Mouse (Mus musculus): ENCODE results near the gene Hrh2. TPM values are rescaled to one million over a fixed set of nuclear protein-coding genes. Genes with fewer than 3 reads are reported as not detected.

Hrh2 gene
- polyA plus RNA-seq, 1 experiment from 2014 or later = 0.12 TPM

DNA sequence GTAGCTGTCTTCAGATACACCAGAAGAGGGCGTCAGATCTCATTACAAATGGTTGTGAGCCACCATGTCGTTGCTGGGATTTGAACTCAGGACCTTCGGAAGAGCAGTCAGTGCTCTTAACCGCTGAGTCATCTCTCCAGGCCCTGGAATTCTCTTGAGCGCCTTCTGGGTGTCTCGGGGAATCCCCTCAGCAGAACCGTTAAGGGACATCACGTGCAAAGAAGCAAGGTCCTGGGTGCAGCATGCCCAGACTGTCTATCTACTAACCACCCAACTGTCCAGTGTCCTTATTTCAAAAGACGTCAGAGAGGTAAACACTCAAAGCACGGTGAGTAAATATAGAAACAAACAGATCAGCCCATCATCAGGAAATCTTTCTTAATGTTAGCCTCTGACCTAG, 27.5 kb upstream of the Hrh2 start:
- no peak overlapping the region for H3K27ac ChIP-seq
- H3K27me3 ChIP-seq = no peaks in the 10 kb centered on the region
- no peaks in the 10 kb centered on the region for H3K9me3 ChIP-seq
- no peaks in the 10 kb centered on the region for H3K4me1 ChIP-seq
- 75% methylated on average over 10 of the region's 10 CpGs for WGBS
- no peak for ATAC-seq (ENCODE audit: borderline replicate concordance, extremely low read depth, low FRiP score, low TSS enrichment)
- no peak overlapping the region for H3K4me2 ChIP-seq
- no peak overlapping the region for H3K4me3 ChIP-seq
- H3K36me3 ChIP-seq = no peaks in the 10 kb centered on the region
- H3K9ac ChIP-seq = no peak overlapping the region

GRCm38 (mm10) chr13:54165066-54165465, 26.9 kb upstream of the Hrh2 start:
- no peak overlapping the region for H3K27ac ChIP-seq
- H3K4me1 ChIP-seq = no peaks in the 10 kb centered on the region
- no peak overlapping the region for H3K9ac ChIP-seq
- 66% methylated on average over 6 of the region's 6 CpGs for WGBS
- H3K4me2 ChIP-seq = no peak overlapping the region
- no peaks in the 10 kb centered on the region for H3K9me3 ChIP-seq
- H3K27me3 ChIP-seq = no peaks in the 10 kb centered on the region
- no peaks in the 10 kb centered on the region for H3K36me3 ChIP-seq
- ATAC-seq (ENCODE audit: borderline replicate concordance, extremely low read depth, low FRiP score, low TSS enrichment) = no peak
- no peak overlapping the region for H3K4me3 ChIP-seq

- H3K4me2 ChIP-seq = no peak overlapping the region
- no peaks in the 10 kb centered on the region for H3K36me3 ChIP-seq
- H3K9me3 ChIP-seq = no peaks in the 10 kb centered on the region
- ATAC-seq (ENCODE audit: borderline replicate concordance, extremely low read depth, low FRiP score, low TSS enrichment) = no peak
- no peaks in the 10 kb centered on the region for H3K27me3 ChIP-seq
- no peak overlapping the region for H3K4me3 ChIP-seq
- H3K27ac ChIP-seq = no peak overlapping the region
- H3K9ac ChIP-seq = no peak overlapping the region
- H3K4me1 ChIP-seq = no peaks in the 10 kb centered on the region
- WGBS = 84% methylated on average over 6 of the region's 6 CpGs
Observed at GRCm38 (mm10) chr13:54165765-54166164, 26.2 kb upstream of the Hrh2 start.

GRCm38 (mm10) chr13:54167036-54167435, 24.9 kb upstream of the Hrh2 start:
- WGBS = 91% methylated on average over 2 of the region's 2 CpGs
- no peak overlapping the region for H3K9ac ChIP-seq
- no peak overlapping the region for H3K4me3 ChIP-seq
- ATAC-seq (ENCODE audit: borderline replicate concordance, extremely low read depth, low FRiP score, low TSS enrichment) = no peak
- H3K36me3 ChIP-seq = no peaks in the 10 kb centered on the region
- no peak overlapping the region for H3K27ac ChIP-seq
- no peaks in the 10 kb centered on the region for H3K9me3 ChIP-seq
- no peaks in the 10 kb centered on the region for H3K4me1 ChIP-seq
- H3K4me2 ChIP-seq = no peak overlapping the region
- H3K27me3 ChIP-seq = no peaks in the 10 kb centered on the region

GRCm38 (mm10) chr13:54168675-54169074, 23.3 kb upstream of the Hrh2 start:
- Histone ChIP-seq H3K27ac (no peak overlapping the region), H3K4me1 (no peaks in the 10 kb centered on the region), H3K4me2 (no peak overlapping the region), H3K27me3 (no peaks in the 10 kb centered on the region), H3K9ac (no peak overlapping the region), H3K4me3 (no peak overlapping the region), H3K9me3 (no peaks in the 10 kb centered on the region), H3K36me3 (no peaks in the 10 kb centered on the region)
- 80% methylated on average over 8 of the region's 8 CpGs for WGBS
- ATAC-seq (ENCODE audit: borderline replicate concordance, extremely low read depth, low FRiP score, low TSS enrichment) = no peak

DNA sequence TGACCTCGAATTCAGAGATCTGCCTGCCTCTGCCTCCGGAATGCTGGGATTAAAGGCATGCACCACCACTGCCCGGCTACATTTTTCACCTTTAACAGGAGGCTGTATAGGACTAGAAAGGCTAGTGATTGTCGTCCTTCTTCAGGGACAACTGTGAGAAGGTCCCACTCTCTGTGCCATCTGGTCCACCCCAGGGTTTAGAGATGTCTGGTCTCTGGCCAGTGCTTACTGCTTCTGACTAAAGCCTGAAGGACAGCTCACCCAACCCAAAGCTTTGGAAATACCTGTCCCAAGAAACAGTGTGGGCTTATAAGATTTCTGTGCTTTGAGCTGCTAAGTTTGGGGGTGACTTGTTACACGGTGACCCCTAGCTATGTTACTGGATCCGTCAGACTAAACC, 21.6 kb upstream of the Hrh2 start:
- Histone ChIP-seq H3K4me3 (no peak overlapping the region), H3K4me2 (no peak overlapping the region), H3K9me3 (no peaks in the 10 kb centered on the region), H3K27me3 (no peaks in the 10 kb centered on the region), H3K36me3 (no peaks in the 10 kb centered on the region), H3K4me1 (no peaks in the 10 kb centered on the region), H3K9ac (no peak overlapping the region), H3K27ac (no peak overlapping the region)
- ATAC-seq (ENCODE audit: borderline replicate concordance, extremely low read depth, low FRiP score, low TSS enrichment) = no peak
- WGBS = 76% methylated on average over 6 of the region's 6 CpGs

DNA sequence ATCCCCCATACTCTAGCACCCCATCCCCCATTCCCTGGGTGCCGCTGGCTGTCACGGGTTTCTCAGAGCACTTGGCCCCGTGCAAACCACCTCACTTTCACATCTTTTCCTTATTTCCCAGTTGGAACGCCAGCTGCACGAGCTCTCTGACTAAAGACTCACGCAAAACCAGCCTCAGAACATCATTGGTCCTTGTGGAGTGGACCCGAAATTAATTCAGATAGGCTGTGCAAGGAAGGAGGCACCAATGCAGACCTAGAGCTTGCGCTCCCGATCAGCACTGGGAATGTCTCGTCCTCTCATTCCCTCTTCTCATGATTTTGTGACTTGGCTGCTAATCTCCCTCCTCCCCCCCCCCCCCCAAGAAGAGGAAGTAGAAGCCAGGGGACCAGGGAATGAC, 20.6 kb upstream of the Hrh2 start:
- no peak for ATAC-seq (ENCODE audit: borderline replicate concordance, extremely low read depth, low FRiP score, low TSS enrichment)
- Histone ChIP-seq H3K9ac (no peak overlapping the region), H3K4me3 (no peak overlapping the region), H3K9me3 (no peaks in the 10 kb centered on the region), H3K36me3 (no peaks in the 10 kb centered on the region), H3K4me1 (no peaks in the 10 kb centered on the region), H3K27me3 (no peaks in the 10 kb centered on the region), H3K27ac (no peak overlapping the region), H3K4me2 (no peak overlapping the region)
- WGBS = 72% methylated on average over 10 of the region's 10 CpGs

DNA sequence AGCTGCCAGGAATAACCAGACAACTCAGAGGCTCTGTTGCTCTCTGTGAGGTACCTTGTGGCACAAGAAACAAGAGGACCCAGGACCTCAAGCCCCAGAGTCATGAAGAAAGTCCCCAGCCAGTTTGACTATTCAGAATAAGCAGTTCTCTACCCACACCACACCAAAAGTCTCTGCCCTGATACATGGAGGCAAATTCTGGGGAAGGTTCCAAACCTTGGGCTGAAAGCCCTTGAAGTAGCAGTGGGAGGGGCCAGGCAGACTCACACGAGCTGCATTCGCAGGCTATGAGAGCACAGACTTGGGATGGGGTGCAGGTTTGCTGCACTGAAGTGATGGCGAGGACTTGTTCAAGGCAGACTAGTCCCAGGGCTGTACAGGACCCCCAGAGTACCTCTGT, 20.2 kb upstream of the Hrh2 start:
- 42% methylated on average over 3 of the region's 3 CpGs for WGBS
- Histone ChIP-seq H3K9ac (no peak overlapping the region), H3K27me3 (no peaks in the 10 kb centered on the region), H3K27ac (no peak overlapping the region), H3K4me2 (no peak overlapping the region), H3K4me3 (no peak overlapping the region), H3K36me3 (no peaks in the 10 kb centered on the region), H3K4me1 (no peaks in the 10 kb centered on the region), H3K9me3 (no peaks in the 10 kb centered on the region)
- ATAC-seq (ENCODE audit: borderline replicate concordance, extremely low read depth, low FRiP score, low TSS enrichment) = no peak

DNA sequence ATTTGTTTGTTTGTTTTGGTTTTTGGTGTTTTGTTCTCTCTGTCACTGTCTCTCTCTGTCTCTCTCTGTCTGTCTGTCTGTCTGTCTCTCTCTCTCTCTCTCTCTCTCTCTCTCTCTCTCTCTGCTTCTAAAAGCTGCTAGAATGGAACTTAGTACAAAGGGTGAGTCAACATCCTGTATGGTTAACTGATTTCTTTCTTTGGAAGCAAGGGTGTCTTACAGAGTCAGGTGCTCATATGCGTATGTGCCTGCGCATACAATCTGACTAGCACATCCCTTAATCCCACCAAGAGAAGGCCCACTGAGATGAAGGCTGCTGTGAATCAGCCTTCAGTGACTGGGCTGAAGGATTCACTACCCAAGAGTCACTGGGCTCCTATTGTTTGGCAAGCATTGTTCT, 18.0 kb upstream of the Hrh2 start:
- Histone ChIP-seq H3K27ac (no peak overlapping the region), H3K9me3 (no peaks in the 10 kb centered on the region), H3K4me3 (no peak overlapping the region), H3K27me3 (no peaks in the 10 kb centered on the region), H3K9ac (no peak overlapping the region), H3K36me3 (no peaks in the 10 kb centered on the region), H3K4me1 (no peaks in the 10 kb centered on the region), H3K4me2 (no peak overlapping the region)
- 91% methylated on average over 2 of the region's 2 CpGs for WGBS
- ATAC-seq (ENCODE audit: borderline replicate concordance, extremely low read depth, low FRiP score, low TSS enrichment) = no peak

GRCm38 (mm10) chr13:54174703-54175102, 17.2 kb upstream of the Hrh2 start:
- H3K36me3 ChIP-seq = no peaks in the 10 kb centered on the region
- no peak overlapping the region for H3K4me3 ChIP-seq
- no peaks in the 10 kb centered on the region for H3K9me3 ChIP-seq
- H3K4me2 ChIP-seq = no peak overlapping the region
- H3K4me1 ChIP-seq = no peaks in the 10 kb centered on the region
- ATAC-seq (ENCODE audit: borderline replicate concordance, extremely low read depth, low FRiP score, low TSS enrichment) = no peak
- H3K27ac ChIP-seq = no peak overlapping the region
- WGBS = 84% methylated on average over 4 of the region's 4 CpGs
- H3K9ac ChIP-seq = no peak overlapping the region
- no peaks in the 10 kb centered on the region for H3K27me3 ChIP-seq

DNA sequence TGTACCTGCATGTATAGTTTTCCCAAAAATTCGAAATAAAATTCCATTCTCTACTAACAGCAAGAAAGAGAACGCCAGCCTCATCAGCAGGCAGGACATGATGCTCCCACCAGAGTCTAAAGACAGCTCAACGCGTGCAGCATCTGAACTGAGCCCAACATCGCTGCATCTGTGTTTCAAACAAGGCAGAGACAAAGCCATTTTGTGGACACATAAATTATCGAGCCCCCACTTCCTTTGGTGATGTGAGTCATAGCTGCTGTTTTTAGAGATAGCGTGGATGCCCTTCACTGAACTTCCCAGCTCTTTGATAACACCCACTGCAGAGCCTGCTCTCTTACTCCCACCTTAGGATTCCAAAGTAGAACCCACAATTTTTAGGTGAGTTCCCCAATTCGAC, 16.5 kb upstream of the Hrh2 start:
- Histone ChIP-seq H3K27me3 (no peaks in the 10 kb centered on the region), H3K4me2 (no peak overlapping the region), H3K9ac (no peak overlapping the region), H3K4me3 (no peak overlapping the region), H3K36me3 (no peaks in the 10 kb centered on the region), H3K27ac (no peak overlapping the region), H3K4me1 (peaks cover 3% of the 10 kb centered on the region), H3K9me3 (no peaks in the 10 kb centered on the region)
- WGBS = 75% methylated on average over 8 of the region's 8 CpGs
- no peak for ATAC-seq (ENCODE audit: borderline replicate concordance, extremely low read depth, low FRiP score, low TSS enrichment)

GRCm38 (mm10) chr13:54176406-54177020, 15.4 kb upstream of the Hrh2 start:
- H3K9ac ChIP-seq = no peak overlapping the region
- no peak for ATAC-seq (ENCODE audit: borderline replicate concordance, extremely low read depth, low FRiP score, low TSS enrichment)
- no peaks in the 10 kb centered on the region for H3K27me3 ChIP-seq
- WGBS = 64% methylated on average over 4 of the region's 4 CpGs
- H3K4me3 ChIP-seq = no peak overlapping the region
- no peaks in the 10 kb centered on the region for H3K9me3 ChIP-seq
- no peak overlapping the region for H3K4me2 ChIP-seq
- H3K27ac ChIP-seq = no peak overlapping the region
- no peaks in the 10 kb centered on the region for H3K36me3 ChIP-seq
- H3K4me1 ChIP-seq = peaks cover 8% of the 10 kb centered on the region

DNA sequence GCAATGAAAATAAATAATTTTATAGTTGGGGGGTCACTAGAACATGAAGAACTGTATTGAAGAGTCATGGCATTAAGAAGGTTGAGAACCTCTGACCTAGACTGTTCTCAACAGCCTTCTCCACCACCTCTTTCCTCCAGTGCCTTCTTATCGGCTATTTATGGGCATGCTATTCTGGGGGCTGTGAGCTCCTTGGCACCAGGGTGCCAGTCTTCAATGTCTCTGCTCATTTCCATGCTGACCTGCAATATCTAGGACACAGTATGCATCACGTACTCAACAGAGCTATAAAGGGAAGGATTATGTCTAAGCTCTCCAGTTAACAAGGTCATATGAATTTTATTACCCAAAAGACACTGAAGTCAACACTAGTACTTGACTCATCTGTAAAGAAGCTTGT, 14.6 kb upstream of the Hrh2 start:
- no peaks in the 10 kb centered on the region for H3K9me3 ChIP-seq
- H3K27me3 ChIP-seq = no peaks in the 10 kb centered on the region
- no peak overlapping the region for H3K4me3 ChIP-seq
- no peak overlapping the region for H3K4me2 ChIP-seq
- WGBS = 86% methylated on average over 2 of the region's 2 CpGs
- no peak for ATAC-seq (ENCODE audit: borderline replicate concordance, extremely low read depth, low FRiP score, low TSS enrichment)
- H3K27ac ChIP-seq = no peak overlapping the region
- H3K36me3 ChIP-seq = no peaks in the 10 kb centered on the region
- no peak overlapping the region for H3K9ac ChIP-seq
- H3K4me1 ChIP-seq = peaks cover 8% of the 10 kb centered on the region
